ENCODE assay signal across 8 mouse cellular contexts in genomic region chr13:21222463-21223022, GRCm38 (mm10). TPM values are rescaled to one million over a fixed set of nuclear protein-coding genes. Genes with fewer than 3 reads are reported as not detected.
DNase-seq lines count a peak whose midpoint lies in the region; ATAC-seq lines count a peak whose summit lies in the region.

No protein-coding gene starts in this region.

- peak overlapping the region; percentile 88 for H3K27ac ChIP-seq in forebrain, embryonic 13.5 days
- no peak overlapping the region for H3K27ac ChIP-seq in liver, embryonic 16.5 days (ENCODE audit: low read length)
- H3K27ac ChIP-seq in neural tube, embryonic 12.5 days = peak overlapping the region; percentile 50; the same call in 1 of the 2 replicates

- peak; percentile 87 for DNase-seq in ES-CJ7 (ENCODE audit: low read depth, low spot score)
- peak; percentile 85 for DNase-seq in heart, postnatal 10 days
- peak; percentile 87 to 91 for DNase-seq in kidney, postnatal 4 days
- peak; percentile 65 for DNase-seq in telencephalon, adult 2 months (ENCODE audit: low read depth, low spot score)

- peaks cover 10% of the 10 kb centered on the region for H3K4me1 ChIP-seq in forebrain, embryonic 13.5 days
- H3K4me1 ChIP-seq in liver, embryonic 16.5 days (ENCODE audit: control insufficient read depth, low read depth, low read length) = peaks cover 2% of the 10 kb centered on the region
- 0 out of 2 replicates have a peak, but pooled peaks cover 3% of the 10 kb centered on the region for H3K4me1 ChIP-seq in neural tube, embryonic 12.5 days

- no peaks in the 10 kb centered on the region for H3K36me3 ChIP-seq in forebrain, embryonic 13.5 days (ENCODE audit: poor library complexity, severe bottlenecking)
- H3K36me3 ChIP-seq in liver, embryonic 16.5 days (ENCODE audit: control insufficient read depth, insufficient read depth) = no peaks in the 10 kb centered on the region
- H3K36me3 ChIP-seq in neural tube, embryonic 12.5 days = no peaks in the 10 kb centered on the region

- H3K27me3 ChIP-seq in forebrain, embryonic 13.5 days = 0 out of 2 replicates have a peak, but pooled peaks cover 3% of the 10 kb centered on the region
- H3K27me3 ChIP-seq in liver, embryonic 16.5 days (ENCODE audit: control insufficient read depth, insufficient read depth, low read depth, low read length) = peaks cover 9% of the 10 kb centered on the region
- no peaks in the 10 kb centered on the region for H3K27me3 ChIP-seq in neural tube, embryonic 12.5 days (replicated peaks)

- H3K9ac ChIP-seq in forebrain, embryonic 13.5 days = peak overlapping the region; percentile 77
- peak overlapping the region; percentile 54 for H3K9ac ChIP-seq in liver, embryonic 16.5 days (ENCODE audit: low read depth, low read length)
- H3K9ac ChIP-seq in neural tube, embryonic 12.5 days = peak overlapping the region; percentile 61

- peak overlapping the region; percentile 63 for H3K4me2 ChIP-seq in forebrain, embryonic 13.5 days
- peak overlapping the region; percentile 91 for H3K4me2 ChIP-seq in liver, embryonic 16.5 days (ENCODE audit: low read depth, low read length)
- H3K4me2 ChIP-seq in neural tube, embryonic 12.5 days (replicated peaks) = peak overlapping the region; percentile 65

- intact Hi-C loops in heart, postnatal 10 days (cut with DNase I) = no loop called here

- H3K9me3 ChIP-seq in forebrain, embryonic 13.5 days (replicated peaks) = no peaks in the 10 kb centered on the region
- H3K9me3 ChIP-seq in liver, embryonic 16.5 days (replicated peaks; ENCODE audit: control insufficient read depth, low read length) = no peaks in the 10 kb centered on the region
- H3K9me3 ChIP-seq in neural tube, embryonic 12.5 days = no peaks in the 10 kb centered on the region

- 0% methylated on average over 20 of the region's 20 CpGs for WGBS in forebrain, embryonic 13.5 days
- under 1% methylated on average over 20 of the region's 20 CpGs for WGBS in liver, embryonic 16.5 days (ENCODE audit: insufficient replicate concordance)
- under 1% methylated on average over 20 of the region's 20 CpGs for WGBS in neural tube, embryonic 12.5 days

- peak overlapping the region; percentile 59 for H3K4me3 ChIP-seq in forebrain, embryonic 13.5 days
- peak overlapping the region; percentile 65 for H3K4me3 ChIP-seq in liver, embryonic 16.5 days (ENCODE audit: low read depth, low read length)
- peak overlapping the region; percentile 55 for H3K4me3 ChIP-seq in neural tube, embryonic 12.5 days

- ATAC-seq in cerebellum, adult (ENCODE audit: insufficient number of reproducible peaks, low FRiP score, low TSS enrichment) = peak; percentile 90
- ATAC-seq in forebrain, embryonic 13.5 days = peak; percentile 95
- peak; percentile 94 for ATAC-seq in liver, embryonic 16.5 days (ENCODE audit: low read depth)
- ATAC-seq in neural tube, embryonic 12.5 days (ENCODE audit: low FRiP score, low read depth) = peak; percentile 92

RNA-seq across cellular contexts. Expression of gene Trim27, which starts 43.3 kb away (rescaled TPM):
- polyA plus RNA-seq in forebrain, embryonic 13.5 days (2015; fragmentation: Nextera tagmentation; extraction: Ambion mirVana) = 109 and 114 TPM in 2 replicates
- total RNA-seq in heart, postnatal 10 days (2021) = 10 to 100 TPM; 26.9 to 33.6 TPM
- 41.3 and 42.7 TPM in 2 replicates for polyA plus RNA-seq in liver, embryonic 16.5 days (2015; fragmentation: Nextera tagmentation; extraction: Ambion mirVana)
- 124 and 125 TPM in 2 replicates for polyA plus RNA-seq in neural tube, embryonic 12.5 days (2016; fragmentation: Nextera tagmentation; extraction: Ambion mirVana)
